8 mouse cellular contexts compared by ENCODE assay signal in the genomic region with DNA sequence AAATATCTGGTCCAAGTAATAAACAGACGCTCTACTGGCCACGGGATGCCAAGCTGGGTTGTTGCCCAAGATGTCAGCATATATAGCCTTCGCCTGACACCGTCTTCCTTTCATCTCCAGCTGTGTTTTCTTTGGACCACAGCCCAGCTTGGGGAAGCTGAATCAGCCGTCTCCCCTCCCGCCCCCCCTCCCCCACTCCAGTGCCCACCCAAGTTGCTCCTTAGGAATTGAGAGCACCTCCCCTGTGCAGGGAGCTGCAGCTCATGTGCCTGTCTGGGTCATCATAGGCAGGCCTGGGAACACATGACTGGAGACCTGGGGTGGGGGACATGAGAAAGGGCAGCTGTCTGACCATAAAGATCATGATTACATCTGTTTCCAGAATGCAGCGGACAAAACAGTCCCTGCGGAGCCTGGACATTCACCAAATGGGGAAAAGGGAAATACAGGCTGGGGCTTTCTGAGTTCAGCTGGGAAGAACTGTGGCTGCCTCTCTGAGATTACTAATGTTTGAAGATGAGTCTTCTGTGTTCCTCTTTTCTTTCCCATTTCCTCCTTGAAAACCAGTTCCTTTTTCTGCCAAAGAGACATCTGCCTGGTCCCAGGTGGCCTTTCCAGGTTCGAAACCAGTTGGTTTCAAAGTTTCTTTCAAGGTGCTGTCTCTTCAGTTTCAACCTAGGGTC. TPM values are rescaled to one million over a fixed set of nuclear protein-coding genes. Genes with fewer than 3 reads are reported as not detected.
A peak's percentile ranks its signal among the peaks of the same experiment; 100 is the strongest.
DNase-seq lines count a peak whose midpoint lies in the region; ATAC-seq and TF ChIP-seq lines count a peak whose summit lies in the region.

No protein-coding gene starts in this region.

- H3K79me2 ChIP-seq in heart, adult 2 months (replicated peaks; ENCODE audit: control insufficient read depth, insufficient read depth, low read length) = no peaks in the 10 kb centered on the region

- peak overlapping the region; percentile 62 for H3K27ac ChIP-seq in heart, adult 2 months
- peak overlapping the region; percentile 33; the same call in 1 of the 2 replicates for H3K27ac ChIP-seq in limb, embryonic 13.5 days
- peak overlapping the region; percentile 57; the same call in 1 of the 2 replicates for H3K27ac ChIP-seq in neural tube, embryonic 14.5 days (ENCODE audit: low read depth, low read length)

- peak; percentile 82 for DNase-seq in retina, postnatal 1 day
- DNase-seq in retina, embryonic 14.5 days (ENCODE audit: low spot score) = no peak
- DNase-seq in brain, adult 2 months (ENCODE audit: low read depth, low spot score) = peak; percentile 27
- peak; percentile 66 to 77 for DNase-seq in heart, adult 2 months
- no peak for DNase-seq in layer of hippocampus, postnatal 14 days (ENCODE audit: low spot score in 2 of 2)

- ATAC-seq in limb, embryonic 13.5 days (ENCODE audit: low FRiP score, low read depth) = peak; percentile 66
- peak; percentile 58; the same call in 1 of the 2 replicates for ATAC-seq in neural tube, embryonic 14.5 days (ENCODE audit: low read depth)
- ATAC-seq in cerebellum, adult (ENCODE audit: insufficient number of reproducible peaks, low FRiP score, low TSS enrichment) = no peak

- H3K4me3 ChIP-seq in heart, adult 2 months = no peak overlapping the region
- no peak overlapping the region for H3K4me3 ChIP-seq in limb, embryonic 13.5 days
- no peak overlapping the region for H3K4me3 ChIP-seq in neural tube, embryonic 14.5 days (ENCODE audit: low read depth, low read length)

- H3K27me3 ChIP-seq in heart, adult 2 months (ENCODE audit: control insufficient read depth, insufficient read depth, low read length) = no peaks in the 10 kb centered on the region
- H3K27me3 ChIP-seq in limb, embryonic 13.5 days = peaks cover 27% of the 10 kb centered on the region
- H3K27me3 ChIP-seq in neural tube, embryonic 14.5 days (ENCODE audit: control insufficient read depth, insufficient read depth, low read length) = no peaks in the 10 kb centered on the region

- H3K4me2 ChIP-seq in limb, embryonic 13.5 days (replicated peaks) = no peak overlapping the region
- H3K4me2 ChIP-seq in neural tube, embryonic 14.5 days (ENCODE audit: low read depth, low read length) = no peak overlapping the region

- intact Hi-C loops in heart, adult 2 months (cut with DNase I) = no loop called here

- TF ChIP-seq POLR2A in heart, adult 2 months (IDR thresholded peaks at IDR 0.05; ENCODE audit: insufficient read depth, low read depth, low read length) = no peak

- H3K36me3 ChIP-seq in heart, adult 2 months (ENCODE audit: control insufficient read depth, insufficient read depth, low read length) = no peaks in the 10 kb centered on the region
- no peaks in the 10 kb centered on the region for H3K36me3 ChIP-seq in limb, embryonic 13.5 days
- no peaks in the 10 kb centered on the region for H3K36me3 ChIP-seq in neural tube, embryonic 14.5 days (ENCODE audit: control insufficient read depth, insufficient read depth, low read length)

- 14% methylated on average over 9 of the region's 9 CpGs for WGBS in heart, adult 2 months
- 28% methylated on average over 9 of the region's 9 CpGs for WGBS in limb, embryonic 13.5 days
- WGBS in neural tube, embryonic 14.5 days = 29% methylated on average over 9 of the region's 9 CpGs

- H3K9me3 ChIP-seq in limb, embryonic 13.5 days = no peaks in the 10 kb centered on the region
- no peaks in the 10 kb centered on the region for H3K9me3 ChIP-seq in neural tube, embryonic 14.5 days (ENCODE audit: control insufficient read depth, low read length)

- H3K9ac ChIP-seq in heart, adult 2 months (ENCODE audit: low read depth, low read length) = no peak overlapping the region
- no peak overlapping the region for H3K9ac ChIP-seq in limb, embryonic 13.5 days
- H3K9ac ChIP-seq in neural tube, embryonic 14.5 days (replicated peaks; ENCODE audit: low read depth, low read length) = no peak overlapping the region

- TF ChIP-seq EP300 in heart, adult 2 months (IDR thresholded peaks at IDR 0.05; ENCODE audit: insufficient read depth, low read depth, low read length) = no peak

- peaks cover 16% of the 10 kb centered on the region for H3K4me1 ChIP-seq in heart, adult 2 months (ENCODE audit: control insufficient read depth, insufficient read depth, low read length)
- H3K4me1 ChIP-seq in limb, embryonic 13.5 days = peaks cover 19% of the 10 kb centered on the region
- H3K4me1 ChIP-seq in neural tube, embryonic 14.5 days (ENCODE audit: control insufficient read depth, insufficient read depth, low read length) = peaks cover 9% of the 10 kb centered on the region; the same call in 1 of the 2 replicates

- TF ChIP-seq CTCF in heart, adult 2 months (IDR thresholded peaks at IDR 0.05) = no peak

RNA-seq across cellular contexts. Expression of a gene that starts 4.8 kb away (rescaled TPM):
- total RNA-seq in heart, adult 2 months (2021) = 10 to 100 TPM; 33.8 to 36.1 TPM
- 57.4 and 71.2 TPM in 2 replicates for polyA plus RNA-seq in heart, adult 2 months (2012; rRNA removed)
- 36.7 and 44.0 TPM in 2 replicates for polyA plus RNA-seq in limb, embryonic 13.5 days (2015; fragmentation: Nextera tagmentation; extraction: Ambion mirVana)
- polyA plus RNA-seq in neural tube, embryonic 14.5 days (2014; fragmentation: Nextera tagmentation; extraction: Ambion mirVana) = 59.0 and 136 TPM in 2 replicates
- 100 to 1,000 TPM in 1 of 2 experiments, 10 to 100 TPM in 1; 72.5 to 107 TPM for total RNA-seq in layer of hippocampus, postnatal 14 days (2021)

RNA-seq across cellular contexts. Expression of a gene that starts 16.8 kb away (rescaled TPM):
- total RNA-seq in heart, adult 2 months (2021) = 10 to 100 TPM; 25.7 to 31.8 TPM
- polyA plus RNA-seq in heart, adult 2 months (2012; rRNA removed) = 18.4 and 20.8 TPM in 2 replicates
- 87.4 and 88.4 TPM in 2 replicates for polyA plus RNA-seq in limb, embryonic 13.5 days (2015; fragmentation: Nextera tagmentation; extraction: Ambion mirVana)
- 78.0 and 82.1 TPM in 2 replicates for polyA plus RNA-seq in neural tube, embryonic 14.5 days (2014; fragmentation: Nextera tagmentation; extraction: Ambion mirVana)
- total RNA-seq in layer of hippocampus, postnatal 14 days (2021) = 10 to 100 TPM; 43.5 to 48.8 TPM

RNA-seq across cellular contexts. Expression of a gene that starts 29.1 kb away (rescaled TPM):
- 10 to 100 TPM; 47.2 to 49.2 TPM for total RNA-seq in heart, adult 2 months (2021)
- 54.2 and 54.8 TPM in 2 replicates for polyA plus RNA-seq in heart, adult 2 months (2012; rRNA removed)
- polyA plus RNA-seq in limb, embryonic 13.5 days (2015; fragmentation: Nextera tagmentation; extraction: Ambion mirVana) = 6.7 and 7.1 TPM in 2 replicates
- polyA plus RNA-seq in neural tube, embryonic 14.5 days (2014; fragmentation: Nextera tagmentation; extraction: Ambion mirVana) = 5.8 and 7.2 TPM in 2 replicates
- 1 to 10 TPM; 3.9 to 4.1 TPM for total RNA-seq in layer of hippocampus, postnatal 14 days (2021)

RNA-seq across cellular contexts. Expression of a gene that starts 29.6 kb away (rescaled TPM):
- total RNA-seq in heart, adult 2 months (2021) = 10 to 100 TPM; 94.3 to 99.8 TPM
- polyA plus RNA-seq in heart, adult 2 months (2012; rRNA removed) = 200 and 232 TPM in 2 replicates
- polyA plus RNA-seq in limb, embryonic 13.5 days (2015; fragmentation: Nextera tagmentation; extraction: Ambion mirVana) = 131 and 135 TPM in 2 replicates
- polyA plus RNA-seq in neural tube, embryonic 14.5 days (2014; fragmentation: Nextera tagmentation; extraction: Ambion mirVana) = 81.2 and 102 TPM in 2 replicates
- 10 to 100 TPM; 87.7 to 89.6 TPM for total RNA-seq in layer of hippocampus, postnatal 14 days (2021)

RNA-seq across cellular contexts. Expression of a gene that starts 34.0 kb away (rescaled TPM):
- under 1 TPM; 0.60 to 0.68 TPM for total RNA-seq in heart, adult 2 months (2021)
- 0.23 TPM in 1 of 2 replicates, not detected in the other for polyA plus RNA-seq in heart, adult 2 months (2012; rRNA removed)
- not detected in 2 replicates for polyA plus RNA-seq in limb, embryonic 13.5 days (2015; fragmentation: Nextera tagmentation; extraction: Ambion mirVana)
- 0.27 TPM in 1 of 2 replicates, not detected in the other for polyA plus RNA-seq in neural tube, embryonic 14.5 days (2014; fragmentation: Nextera tagmentation; extraction: Ambion mirVana)
- under 1 TPM in 1 of 2 experiments, not detected in 1; 0.67 TPM for total RNA-seq in layer of hippocampus, postnatal 14 days (2021)

Comparison
In these comparisons a context has a peak if more than half of its experiments do, and no peak if none do; other contexts are left out.
1. DNase-seq: peak in retina, postnatal 1 day (single experiment), brain, adult 2 months (single experiment) and heart, adult 2 months (2 of 2); none in retina, embryonic 14.5 days (single experiment) and layer of hippocampus, postnatal 14 days (0 of 2).
2. Peak in every context shown above with its lines, with median percentiles within 50 percentile points of each other: H3K27ac ChIP-seq.